Mouse (Mus musculus) T-cell, adult 66 days (primary cell): Measurements from ENCODE around the gene Arhgap8. TPM values are rescaled to one million over a fixed set of nuclear protein-coding genes. Genes with fewer than 3 reads are reported as not detected.

ENCODE experiments used
- total RNA-seq, 2 experiments: library from RNA; stranded (reverse); gene quantifications; 3 replicates in 1 of 2; 4 replicates in 1 of 2; pipeline ENCODE4 v1.2.4; 2023

Arhgap8 gene
- total RNA-seq: not detected

DNA sequence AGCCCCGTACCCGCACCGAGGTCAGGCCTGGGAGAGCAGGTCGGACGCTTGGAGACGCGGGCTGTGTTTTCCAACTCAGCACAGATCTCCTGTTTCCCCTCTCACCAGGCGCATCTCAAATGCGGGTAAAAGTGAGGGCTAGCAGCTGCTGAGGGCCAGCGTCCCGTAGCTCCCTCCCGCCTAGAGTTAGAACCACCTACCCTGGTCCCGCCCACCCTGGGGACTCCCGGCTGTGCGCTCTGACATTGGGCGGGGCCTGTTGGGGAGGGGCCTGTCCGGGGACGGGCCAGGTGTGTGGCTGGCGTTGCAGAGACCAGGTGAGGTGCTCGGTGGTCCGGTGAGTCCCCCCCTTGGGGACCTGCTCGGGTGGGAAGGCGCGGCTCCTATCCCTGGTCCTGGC lies at the start of gene Arhgap8:
TSS of gene Arhgap8 (plus strand) at position 262 of the 400 bp plus-strand sequence.

Other genes starting within 250 kb of the Arhgap8 start
- 1 to 10 TPM; 6.2 to 7.0 TPM for gene Rtl6, start 162.2 kb upstream of the Arhgap8 start, total RNA-seq
- gene Prr5, start 50.4 kb upstream of the Arhgap8 start, total RNA-seq: 1 to 10 TPM in 1 of 2 experiments, under 1 TPM in 1; 0.56 to 1.3 TPM
- 10 to 100 TPM in 1 of 2 experiments, 1 to 10 TPM in 1; 8.3 to 12.9 TPM for gene Phf21b, start 136.0 kb downstream of the Arhgap8 start, total RNA-seq
- under 1 TPM; 0.59 to 0.67 TPM for gene Gm29666, start 200.0 kb downstream of the Arhgap8 start, total RNA-seq
- 10 to 100 TPM; 67.5 to 68.5 TPM for gene Nup50, start 203.4 kb downstream of the Arhgap8 start, total RNA-seq